Mouse (Mus musculus): Measurements from ENCODE around the gene Elp6. TPM values are rescaled to one million over a fixed set of nuclear protein-coding genes. Genes with fewer than 3 reads are reported as not detected.

Elp6 gene
- 35.8 and 39.2 TPM in 2 replicates for polyA plus RNA-seq (2015; fragmentation: Nextera tagmentation; extraction: Ambion mirVana)

DNA sequence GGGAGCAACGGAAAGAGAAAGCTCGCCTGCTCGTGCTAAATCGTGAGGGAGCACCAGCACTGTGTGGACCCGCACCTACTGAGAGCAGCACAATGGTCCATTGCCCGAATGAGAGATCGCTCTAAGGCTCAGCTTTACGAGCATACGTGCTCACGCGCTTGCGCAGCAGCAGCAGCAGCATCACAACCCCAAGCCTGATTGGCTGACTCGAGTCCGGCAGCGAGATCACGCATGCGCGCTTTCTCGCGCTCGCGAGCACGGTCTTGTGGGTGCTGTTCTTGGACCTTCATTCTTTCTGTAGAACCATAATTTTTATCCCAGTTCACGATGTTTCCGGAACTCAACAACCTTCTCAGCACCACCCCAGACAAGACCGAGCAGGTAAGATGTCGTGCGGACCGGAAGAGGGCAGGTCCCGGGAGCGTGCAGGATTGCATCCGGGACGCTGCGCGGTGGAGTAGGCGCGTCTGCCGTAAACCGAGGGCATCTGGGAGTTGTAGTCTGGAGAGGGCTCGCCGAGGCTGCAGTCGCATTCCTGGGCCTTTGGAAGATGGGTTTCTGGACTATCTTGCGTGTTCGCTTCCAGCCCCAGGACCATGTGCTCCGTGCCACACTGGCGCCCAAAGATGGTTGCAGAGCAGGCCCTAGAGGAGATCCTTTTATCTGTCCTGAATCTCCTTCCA, at the start of gene Elp6:
Gene Elp6, plus strand, starts transcription at position 205 of the 683 bp plus-strand sequence.
- Histone ChIP-seq H3K36me3 (peaks cover 7% of the 10 kb centered on the region), H3K27me3 (no peaks in the 10 kb centered on the region), H3K4me2 (peak within 1 kb of the TSS; percentile 70), H3K4me3 (peak within 1 kb of the TSS; percentile 56), H3K9me3 (no peaks in the 10 kb centered on the region), H3K27ac (replicated peaks) (peak within 1 kb of the TSS; percentile 97), H3K9ac (peak within 1 kb of the TSS; percentile 89), H3K4me1 (replicated peaks) (peaks cover 22% of the 10 kb centered on the region)
- WGBS, result under 1% methylated on average over 46 of the region's 46 CpGs
- ATAC-seq (ENCODE audit: low read depth), result peak; percentile 99

DNA sequence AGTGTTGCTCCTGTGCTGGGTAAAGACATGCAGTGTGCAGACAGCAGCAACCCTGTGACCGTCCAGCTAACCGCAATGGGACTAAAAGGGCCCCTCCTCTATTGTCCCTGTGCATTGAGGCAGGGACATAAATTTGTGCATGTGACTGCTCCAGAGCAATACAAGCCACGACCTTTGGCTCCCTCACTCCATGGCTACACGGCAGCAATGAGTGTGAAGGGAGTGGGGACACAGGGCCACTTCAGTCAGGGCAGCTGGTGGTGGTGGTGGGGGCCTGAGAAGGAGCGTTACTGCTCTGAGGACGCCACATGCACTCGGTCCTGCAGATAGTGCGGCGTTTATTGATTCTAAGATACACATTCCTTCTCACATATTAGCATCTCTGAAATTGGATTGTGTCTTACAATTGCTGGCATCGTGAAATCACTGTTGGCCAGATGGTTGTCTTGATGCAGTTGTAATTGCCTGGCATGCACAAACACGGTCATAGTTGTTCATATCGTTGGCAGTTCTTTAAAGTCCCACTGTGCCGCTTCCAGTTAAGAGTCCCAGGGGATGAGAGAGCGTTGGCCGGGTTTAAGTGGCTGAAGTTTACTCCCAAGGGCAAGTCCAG, 49.5 kb upstream of the Elp6 start:
- no peaks in the 10 kb centered on the region for H3K9me3 ChIP-seq
- H3K4me1 ChIP-seq (replicated peaks), result peaks cover 46% of the 10 kb centered on the region
- H3K4me2 ChIP-seq, result peak overlapping the region; percentile 11; the same call in 1 of the 2 replicates
- peak overlapping the region; percentile 76 for H3K27ac ChIP-seq (replicated peaks)
- H3K27me3 ChIP-seq, result no peaks in the 10 kb centered on the region
- WGBS, result 13% methylated on average over 15 of the region's 15 CpGs
- peaks cover 17% of the 10 kb centered on the region for H3K36me3 ChIP-seq
- ATAC-seq (ENCODE audit: low read depth), result peak; percentile 85
- no peak overlapping the region for H3K4me3 ChIP-seq
- H3K9ac ChIP-seq, result peak overlapping the region; percentile 26; the same call in 1 of the 2 replicates

GRCm38 (mm10) chr9:110258646-110259045, 46.3 kb upstream of the Elp6 start:
- H3K9me3 ChIP-seq, result no peaks in the 10 kb centered on the region
- H3K27me3 ChIP-seq, result no peaks in the 10 kb centered on the region
- H3K4me1 ChIP-seq (replicated peaks), result peaks cover 35% of the 10 kb centered on the region
- H3K36me3 ChIP-seq, result peaks cover 39% of the 10 kb centered on the region
- no peak overlapping the region for H3K9ac ChIP-seq
- ATAC-seq (ENCODE audit: low read depth), result no peak
- H3K4me3 ChIP-seq, result no peak overlapping the region
- no peak overlapping the region for H3K4me2 ChIP-seq
- H3K27ac ChIP-seq (replicated peaks), result peak overlapping the region; percentile 14; the same call in 1 of the 2 replicates
- WGBS, result 62% methylated on average over 6 of the region's 6 CpGs

- ATAC-seq (ENCODE audit: low read depth), result no peak
- Histone ChIP-seq H3K36me3 (peaks cover 39% of the 10 kb centered on the region), H3K9me3 (no peaks in the 10 kb centered on the region), H3K4me1 (replicated peaks) (peaks cover 35% of the 10 kb centered on the region), H3K27me3 (no peaks in the 10 kb centered on the region), H3K4me3 (no peak overlapping the region), H3K4me2 (no peak overlapping the region), H3K9ac (no peak overlapping the region), H3K27ac (replicated peaks) (0 out of 2 replicates have a peak overlapping the region, but pooled peaks have one; percentile 14)
- 88% methylated on average over 3 of the region's 3 CpGs for WGBS
Measured at GRCm38 (mm10) chr9:110259118-110259517, 45.9 kb upstream of the Elp6 start.

DNA sequence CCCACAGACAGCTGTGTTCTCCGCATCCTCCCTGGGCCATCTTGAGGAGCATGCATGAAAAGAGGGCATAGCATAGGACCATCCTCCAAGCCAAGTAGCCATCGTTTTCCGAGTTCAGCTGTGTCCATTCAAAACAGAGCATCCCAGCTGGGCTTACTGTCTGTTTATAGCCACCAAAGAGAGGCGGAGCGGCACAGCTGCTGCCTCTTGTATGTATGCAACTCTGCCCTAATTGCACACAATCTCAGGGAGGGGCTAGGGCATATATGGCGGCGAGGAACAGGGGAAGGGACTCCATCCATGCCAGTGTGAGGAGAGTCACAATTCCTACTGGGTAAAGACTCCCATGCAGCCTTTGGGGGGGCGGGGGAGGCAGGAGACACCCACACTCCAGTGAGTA, 41.8 kb upstream of the Elp6 start:
- WGBS, result 49% methylated on average over 8 of the region's 8 CpGs
- H3K27ac ChIP-seq (replicated peaks), result no peak overlapping the region
- peaks cover 6% of the 10 kb centered on the region for H3K4me1 ChIP-seq (replicated peaks)
- H3K27me3 ChIP-seq, result no peaks in the 10 kb centered on the region
- H3K9ac ChIP-seq, result no peak overlapping the region
- peaks cover 39% of the 10 kb centered on the region for H3K36me3 ChIP-seq
- no peak overlapping the region for H3K4me2 ChIP-seq
- peak; percentile 59 for ATAC-seq (ENCODE audit: low read depth)
- H3K4me3 ChIP-seq, result no peak overlapping the region
- no peaks in the 10 kb centered on the region for H3K9me3 ChIP-seq

- no peak for ATAC-seq (ENCODE audit: low read depth)
- Histone ChIP-seq H3K36me3 (peaks cover 26% of the 10 kb centered on the region), H3K9me3 (no peaks in the 10 kb centered on the region), H3K27ac (replicated peaks) (no peak overlapping the region), H3K9ac (no peak overlapping the region), H3K4me1 (replicated peaks) (no peaks in the 10 kb centered on the region; the same call in 1 of the 2 replicates), H3K27me3 (no peaks in the 10 kb centered on the region), H3K4me3 (no peak overlapping the region), H3K4me2 (no peak overlapping the region)
- 86% methylated on average over 9 of the region's 9 CpGs for WGBS
Measured at GRCm38 (mm10) chr9:110264991-110265390, 40.0 kb upstream of the Elp6 start.

DNA sequence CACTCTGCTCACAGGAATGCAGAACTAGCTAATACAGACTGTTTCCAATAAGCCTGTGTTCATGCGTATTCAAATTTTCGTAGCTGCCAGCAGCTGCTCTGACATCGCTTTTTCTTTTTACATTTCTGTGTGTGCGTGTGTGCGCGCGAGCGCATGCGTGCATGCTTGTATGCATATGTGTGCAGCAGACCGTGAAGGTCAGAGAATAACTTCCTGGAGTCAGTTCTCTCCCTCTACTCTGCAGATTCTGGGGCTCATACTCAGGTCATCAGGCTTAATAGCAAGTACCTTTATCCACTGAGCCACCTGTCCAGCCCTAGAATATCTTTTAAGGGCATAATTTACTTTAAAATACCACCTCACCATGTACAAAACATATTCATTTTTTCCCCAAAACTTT, 36.6 kb upstream of the Elp6 start:
- ATAC-seq (ENCODE audit: low read depth), result no peak
- no peak overlapping the region for H3K4me2 ChIP-seq
- no peaks in the 10 kb centered on the region for H3K27me3 ChIP-seq
- no peaks in the 10 kb centered on the region for H3K9me3 ChIP-seq
- no peak overlapping the region for H3K4me3 ChIP-seq
- H3K27ac ChIP-seq (replicated peaks), result no peak overlapping the region
- no peaks in the 10 kb centered on the region for H3K36me3 ChIP-seq
- WGBS, result 93% methylated on average over 10 of the region's 10 CpGs
- H3K4me1 ChIP-seq (replicated peaks), result no peaks in the 10 kb centered on the region; the same call in 1 of the 2 replicates
- H3K9ac ChIP-seq, result no peak overlapping the region

GRCm38 (mm10) chr9:110272330-110272729, 32.6 kb upstream of the Elp6 start:
- Histone ChIP-seq H3K4me1 (replicated peaks) (no peaks in the 10 kb centered on the region), H3K9ac (no peak overlapping the region), H3K4me3 (no peak overlapping the region), H3K27me3 (no peaks in the 10 kb centered on the region), H3K9me3 (no peaks in the 10 kb centered on the region), H3K27ac (replicated peaks) (no peak overlapping the region), H3K4me2 (no peak overlapping the region), H3K36me3 (no peaks in the 10 kb centered on the region)
- WGBS, result 93% methylated on average over 3 of the region's 3 CpGs
- no peak for ATAC-seq (ENCODE audit: low read depth)

DNA sequence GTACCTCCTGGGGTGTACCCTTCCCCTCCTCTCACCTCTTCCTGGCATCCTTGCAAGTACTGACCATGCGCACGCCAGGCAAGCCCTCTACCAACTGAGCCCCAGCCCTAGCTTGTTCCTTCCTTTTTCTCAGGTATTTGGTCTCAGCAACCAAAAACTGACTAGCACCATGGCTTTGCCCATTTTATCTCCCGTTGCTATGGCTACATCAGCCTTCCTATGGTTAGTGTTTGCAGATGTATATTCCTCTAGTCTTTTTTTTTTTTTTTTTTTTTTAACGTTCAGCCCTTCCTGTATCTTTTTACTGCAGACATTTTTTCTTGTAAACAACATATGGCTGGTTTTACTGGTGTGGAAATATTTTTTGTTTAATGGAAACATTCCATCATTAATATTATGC, 31.5 kb upstream of the Elp6 start:
- 88% methylated on average over 4 of the region's 4 CpGs for WGBS
- no peak for ATAC-seq (ENCODE audit: low read depth)
- H3K4me1 ChIP-seq (replicated peaks), result no peaks in the 10 kb centered on the region
- no peaks in the 10 kb centered on the region for H3K36me3 ChIP-seq
- H3K4me2 ChIP-seq, result no peak overlapping the region
- no peak overlapping the region for H3K4me3 ChIP-seq
- H3K27me3 ChIP-seq, result no peaks in the 10 kb centered on the region
- H3K9me3 ChIP-seq, result no peaks in the 10 kb centered on the region
- no peak overlapping the region for H3K27ac ChIP-seq (replicated peaks)
- H3K9ac ChIP-seq, result no peak overlapping the region

- Histone ChIP-seq H3K4me2 (no peak overlapping the region), H3K27ac (replicated peaks) (no peak overlapping the region), H3K27me3 (no peaks in the 10 kb centered on the region), H3K9me3 (no peaks in the 10 kb centered on the region), H3K9ac (no peak overlapping the region), H3K36me3 (no peaks in the 10 kb centered on the region), H3K4me3 (no peak overlapping the region), H3K4me1 (replicated peaks) (no peaks in the 10 kb centered on the region)
- WGBS, result 77% methylated on average over 5 of the region's 5 CpGs
- no peak for ATAC-seq (ENCODE audit: low read depth)
Measured at GRCm38 (mm10) chr9:110275882-110276281, 29.1 kb upstream of the Elp6 start.

DNA sequence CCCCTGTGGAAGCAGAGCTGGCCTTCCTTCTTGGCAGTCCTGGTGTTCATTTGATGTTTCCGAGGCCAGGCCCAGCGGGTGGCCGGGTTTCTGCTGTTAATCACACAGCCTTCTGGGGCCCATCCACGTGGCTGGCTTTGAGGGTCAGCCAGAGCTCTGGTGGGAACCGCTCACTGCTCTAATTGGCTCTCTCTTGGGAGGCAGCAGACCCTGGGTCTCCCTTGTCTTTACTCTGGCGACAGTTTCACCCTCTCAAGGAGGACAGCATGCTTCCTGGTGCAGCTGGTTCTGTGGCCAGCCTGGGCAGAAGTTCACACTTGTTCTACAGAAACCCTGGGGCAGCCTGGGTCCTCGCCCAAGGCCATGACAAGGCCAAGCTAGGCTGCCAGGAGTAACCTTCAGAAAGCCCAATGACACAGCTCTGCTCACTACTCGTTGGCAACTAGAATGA, 27.5 kb upstream of the Elp6 start:
- Histone ChIP-seq H3K36me3 (no peaks in the 10 kb centered on the region), H3K27me3 (no peaks in the 10 kb centered on the region), H3K9ac (no peak overlapping the region), H3K9me3 (no peaks in the 10 kb centered on the region), H3K4me2 (no peak overlapping the region), H3K4me3 (no peak overlapping the region), H3K4me1 (replicated peaks) (no peaks in the 10 kb centered on the region), H3K27ac (replicated peaks) (no peak overlapping the region)
- WGBS, result 64% methylated on average over 8 of the region's 8 CpGs
- ATAC-seq (ENCODE audit: low read depth), result no peak

DNA sequence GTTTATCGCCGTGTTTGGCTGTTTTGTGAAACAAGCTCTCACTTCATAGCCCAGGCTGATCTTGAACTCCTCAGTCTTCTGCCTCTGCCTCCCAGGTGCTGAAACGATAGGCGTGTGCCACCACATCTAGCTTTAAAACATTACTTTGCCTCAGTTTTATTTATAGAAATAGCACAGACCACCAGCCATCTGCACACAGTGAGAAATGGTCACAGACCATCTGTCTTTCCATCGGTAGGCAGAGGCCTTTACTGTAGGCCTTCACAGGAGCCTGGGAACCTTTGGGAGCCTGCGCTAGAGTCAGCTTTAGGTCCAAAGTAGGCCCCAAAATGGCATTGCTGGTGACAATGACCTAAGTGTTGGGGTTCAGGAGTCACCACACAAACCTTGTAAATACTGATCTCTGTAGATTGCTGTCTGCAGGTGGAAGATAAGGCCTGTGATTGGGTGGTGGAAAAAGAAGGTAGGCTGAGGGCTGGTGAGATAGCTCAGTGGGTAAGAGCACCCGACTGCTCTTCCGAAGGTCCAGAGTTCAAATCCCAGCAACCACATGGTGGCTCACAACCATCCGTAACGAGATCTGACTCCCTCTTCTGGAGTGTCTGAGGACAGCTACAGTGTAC, 20.8 kb upstream of the Elp6 start:
- H3K36me3 ChIP-seq, result no peaks in the 10 kb centered on the region
- H3K4me1 ChIP-seq (replicated peaks), result no peaks in the 10 kb centered on the region
- no peak overlapping the region for H3K9ac ChIP-seq
- 93% methylated on average over 10 of the region's 10 CpGs for WGBS
- no peaks in the 10 kb centered on the region for H3K9me3 ChIP-seq
- no peak overlapping the region for H3K4me3 ChIP-seq
- no peak for ATAC-seq (ENCODE audit: low read depth)
- H3K27ac ChIP-seq (replicated peaks), result no peak overlapping the region
- no peaks in the 10 kb centered on the region for H3K27me3 ChIP-seq
- H3K4me2 ChIP-seq, result no peak overlapping the region

Measured in neural tube, embryonic 13.5 days (tissue).